Mouse (Mus musculus) olfactory bulb, adult 2 months (tissue): Measurements from ENCODE around the gene Tor3a. TPM values are rescaled to one million over a fixed set of nuclear protein-coding genes. Genes with fewer than 3 reads are reported as not detected.

Experiments used
- H3K27ac ChIP-seq: fragments of 200-500 bp; 2 replicates; pipeline ENCODE4 v1.5.1; 2012; ENCODE audit warnings: low read depth, low read length; ENCODE audit not compliant: insufficient read depth
- H3K4me1 ChIP-seq: fragments of 200-500 bp; 2 replicates; pipeline ENCODE4 v1.6.1; 2012; ENCODE audit warnings: low read length; ENCODE audit not compliant: control insufficient read depth, insufficient read depth
- H3K4me3 ChIP-seq: fragments of 200-500 bp; 2 replicates; pipeline ENCODE4 v1.5.1; 2012; ENCODE audit warnings: mild to moderate bottlenecking, low read depth, low read length, moderate library complexity; ENCODE audit not compliant: insufficient read depth
- CTCF ChIP-seq: fragments of 200-500 bp; IDR thresholded peaks from 2 replicates; pipeline ENCODE4 v1.5.1; 2012; ENCODE audit warnings: low read depth, mild to moderate bottlenecking, low read length, moderate library complexity; ENCODE audit not compliant: insufficient read depth
- POLR2A ChIP-seq: fragments of 200-500 bp; IDR thresholded peaks from 2 replicates; pipeline ENCODE4 v1.6.1; 2012; ENCODE audit warnings: mild to moderate bottlenecking, low read depth, low read length, moderate library complexity; ENCODE audit not compliant: insufficient read depth
- WGBS: fragments of 180-500 bp; shearing (Covaris S2); methylation state at CpG from one replicate; pipeline ENCODE4 v1.1.7; 2018; 5-methylcytosine and 5-hydroxymethylcytosine counted together
- polyA plus RNA-seq: library from polyadenylated mRNA; stranded (reverse); fragments of >200 nt; gene quantifications from 2 replicates; pipeline ENCODE4 v1.2.4, GENCODE M21; 2012; ENCODE audit warnings: low replicate concordance; ENCODE audit not compliant: missing spikeins, insufficient read depth, insufficient read length

Gene Tor3a
- polyA plus RNA-seq = not detected in 2 replicates

DNA sequence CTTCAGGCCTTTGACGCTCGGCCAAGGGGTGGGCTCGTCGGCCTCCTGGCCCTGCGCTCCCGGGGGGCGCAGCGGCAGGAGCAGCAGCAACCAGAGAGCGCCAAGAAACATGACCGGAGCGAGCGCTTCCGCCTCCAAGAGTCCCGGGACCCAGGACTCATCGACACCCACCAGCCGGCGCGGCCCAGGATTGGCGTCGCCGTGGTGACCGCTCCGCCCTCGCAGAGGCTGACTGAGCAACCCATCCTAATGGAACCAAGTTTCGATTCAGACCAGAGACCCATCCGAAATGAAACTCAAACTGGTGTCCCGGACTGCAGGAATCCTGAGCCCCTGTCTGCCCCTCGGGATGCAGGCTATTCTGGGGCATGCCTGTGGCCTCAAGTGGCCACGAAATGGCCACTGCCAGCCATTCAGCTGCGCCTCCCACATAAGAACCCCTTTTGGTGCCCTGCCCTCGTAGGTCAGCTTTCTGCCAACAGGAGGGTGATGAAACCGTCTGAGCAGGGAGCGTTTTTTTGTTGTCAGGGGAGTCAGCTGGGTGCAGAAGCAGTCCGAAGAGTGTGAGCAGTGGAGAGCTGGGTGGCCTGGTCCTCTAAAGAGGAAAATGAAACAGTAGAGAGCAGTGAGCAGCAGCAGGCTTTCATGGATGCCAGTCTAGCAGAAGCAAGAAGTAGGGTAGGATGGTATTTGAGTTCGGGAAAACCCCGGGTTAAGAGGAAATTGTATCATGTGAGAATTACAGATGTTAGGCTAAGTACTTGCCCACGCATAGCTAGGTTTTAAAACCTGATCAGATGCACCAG lies at the start of gene Tor3a:
TSS of gene Tor3a (minus strand) at position 162 of the 806 bp plus-strand sequence.
- H3K27ac ChIP-seq = no peak within 1 kb of the TSS

DNA sequence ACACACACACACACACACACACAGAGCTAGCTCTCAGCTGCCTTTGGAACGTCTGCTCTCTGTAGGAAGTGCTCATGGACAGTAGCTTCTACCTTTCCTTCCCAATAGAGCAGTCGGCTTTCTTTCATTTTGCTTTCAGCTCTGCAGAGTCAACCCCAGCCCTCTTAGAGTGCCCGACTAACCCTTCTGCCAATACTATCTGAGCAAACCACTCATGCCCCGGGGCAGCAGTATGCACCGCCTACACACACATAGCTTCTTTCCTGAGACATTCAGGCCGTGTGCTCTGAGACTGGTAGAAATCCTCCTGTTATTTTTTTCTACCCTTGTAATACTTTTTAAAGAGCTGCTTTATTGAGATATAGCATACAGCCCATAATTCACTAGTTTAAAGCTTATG lies 47.9 kb upstream of the Tor3a start:
- H3K4me1 ChIP-seq = peaks cover 5% of the 10 kb centered on the region; the same call in 1 of the 2 replicates
- no peak overlapping the region for H3K4me3 ChIP-seq
- 56% methylated on average over 6 of the region's 6 CpGs for WGBS
- no peak overlapping the region for H3K27ac ChIP-seq
- no peak for TF ChIP-seq POLR2A
- TF ChIP-seq CTCF = no peak

More for the DNA sequence above, at the start of gene Tor3a:
- peak within 1 kb of the TSS; percentile 58 for H3K4me3 ChIP-seq
- 7% methylated on average over 37 of the region's 37 CpGs for WGBS
- TF ChIP-seq POLR2A = no peak
- no peak for TF ChIP-seq CTCF
- H3K4me1 ChIP-seq = peaks cover 17% of the 10 kb centered on the region

DNA sequence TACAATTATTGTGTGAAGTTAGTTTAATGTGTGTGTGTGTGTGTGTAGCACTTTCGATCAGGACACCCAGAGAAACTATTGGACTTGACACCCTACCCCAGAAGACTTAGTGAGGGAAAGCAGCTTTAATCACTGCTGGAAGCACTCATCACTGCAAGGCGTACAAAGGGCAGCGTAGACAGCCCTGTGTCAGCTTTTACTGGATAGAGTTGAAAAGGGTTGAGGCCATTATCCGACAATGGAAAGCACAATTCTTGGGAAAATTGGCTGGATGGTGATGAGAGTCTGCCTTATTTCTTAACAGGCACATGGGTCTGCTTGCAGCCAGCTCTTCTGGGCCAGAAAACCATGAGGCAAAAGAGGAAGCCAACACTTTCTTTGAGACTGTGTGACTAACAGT lies 45.9 kb upstream of the Tor3a start:
- no peak for TF ChIP-seq POLR2A
- TF ChIP-seq CTCF = no peak
- Histone ChIP-seq H3K4me1 (peaks cover 2% of the 10 kb centered on the region; the same call in 1 of the 2 replicates), H3K4me3 (no peak overlapping the region), H3K27ac (no peak overlapping the region)
- 76% methylated on average over 4 of the region's 4 CpGs for WGBS

DNA sequence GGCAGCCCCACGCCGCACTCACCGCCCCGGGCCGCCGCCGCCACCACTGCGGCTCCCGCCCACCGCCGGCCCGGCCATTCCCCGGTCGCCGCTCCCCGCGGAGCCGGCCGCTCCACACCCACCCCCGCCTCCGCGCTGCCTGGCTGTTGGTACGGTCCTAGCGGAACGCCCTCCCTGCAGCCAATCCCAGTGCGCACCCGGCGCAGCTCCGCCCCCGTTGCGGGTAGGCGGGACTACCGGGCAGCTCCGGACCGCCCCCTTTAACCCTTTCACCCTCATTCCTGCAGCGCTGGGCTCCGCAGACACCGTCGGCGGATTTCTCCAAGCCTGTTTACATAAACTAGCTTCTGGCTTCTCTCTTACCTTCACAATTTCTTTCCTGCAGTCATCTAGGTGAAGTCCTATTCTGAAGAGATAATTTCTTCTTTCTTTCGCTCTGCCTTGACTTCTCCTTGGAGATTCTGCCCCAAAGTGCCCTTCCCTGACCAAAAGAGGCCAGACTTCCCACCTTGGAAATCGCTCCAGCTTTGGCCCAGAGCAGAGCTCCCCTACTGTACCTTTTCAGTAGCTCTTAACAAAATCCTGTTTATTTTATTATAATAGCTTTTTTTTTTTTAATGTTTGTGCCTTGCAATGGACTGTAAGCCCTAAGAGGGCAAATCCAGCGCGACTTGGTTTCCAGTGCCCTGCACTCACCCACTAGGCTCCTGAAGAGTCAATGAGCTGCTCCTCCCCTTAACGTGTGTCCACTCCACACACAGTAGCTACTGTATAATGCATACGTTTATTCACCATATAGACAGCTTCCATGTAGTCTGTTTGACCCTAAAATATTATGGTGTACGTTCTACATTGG lies 45.0 kb upstream of the Tor3a start, which contains the start of gene Fam20b:
TSS of gene Fam20b (minus strand) at position 137 of the 856 bp plus-strand sequence.
- Histone ChIP-seq H3K4me1 (peaks cover 2% of the 10 kb centered on the region; the same call in 1 of the 2 replicates), H3K4me3 (peak within 1 kb of the TSS; percentile 95), H3K27ac (peak within 1 kb of the TSS; percentile 23; the same call in 1 of the 2 replicates)
- WGBS = 2% methylated on average over 46 of the region's 47 CpGs
- no peak for TF ChIP-seq CTCF
- TF ChIP-seq POLR2A = no peak

DNA sequence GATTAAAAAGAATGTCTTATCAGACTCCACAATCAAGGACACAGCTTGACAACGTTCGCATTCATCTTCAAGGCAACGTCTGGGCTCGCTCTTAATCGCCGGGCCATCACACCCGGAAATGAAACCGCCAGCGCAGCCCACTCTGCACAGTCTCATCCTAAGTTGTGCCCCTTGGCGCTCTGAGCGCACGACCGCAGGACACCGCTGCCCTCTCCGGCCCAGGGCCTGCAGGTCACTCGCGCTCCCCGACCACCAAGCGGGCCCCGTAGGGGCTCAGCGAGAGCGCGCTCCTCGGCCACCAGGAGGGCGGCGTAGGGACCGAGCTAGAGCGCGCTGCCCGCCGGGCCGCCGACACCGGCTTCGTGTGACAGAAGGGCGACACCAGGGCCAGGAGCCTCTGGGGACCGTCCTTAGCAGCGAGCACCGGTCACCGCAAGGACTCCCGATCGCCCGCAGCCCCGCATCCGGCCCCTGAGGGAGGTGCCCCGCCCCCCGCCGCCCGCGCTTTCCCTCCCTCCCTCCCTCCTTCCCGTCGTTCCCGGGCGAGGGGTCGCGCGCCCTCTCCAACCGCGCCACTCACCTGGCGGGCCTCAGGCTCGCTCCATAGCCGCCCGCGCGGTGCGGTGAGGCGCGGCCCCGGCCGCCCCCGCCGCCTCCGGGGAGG lies 44.3 kb upstream of the Tor3a start:
- TF ChIP-seq POLR2A (no peak), CTCF (no peak)
- peak overlapping the region; percentile 95 for H3K4me3 ChIP-seq
- under 1% methylated on average over 73 of the region's 73 CpGs for WGBS
- peaks cover 2% of the 10 kb centered on the region; the same call in 1 of the 2 replicates for H3K4me1 ChIP-seq
- H3K27ac ChIP-seq = peak overlapping the region; percentile 23; the same call in 1 of the 2 replicates

DNA sequence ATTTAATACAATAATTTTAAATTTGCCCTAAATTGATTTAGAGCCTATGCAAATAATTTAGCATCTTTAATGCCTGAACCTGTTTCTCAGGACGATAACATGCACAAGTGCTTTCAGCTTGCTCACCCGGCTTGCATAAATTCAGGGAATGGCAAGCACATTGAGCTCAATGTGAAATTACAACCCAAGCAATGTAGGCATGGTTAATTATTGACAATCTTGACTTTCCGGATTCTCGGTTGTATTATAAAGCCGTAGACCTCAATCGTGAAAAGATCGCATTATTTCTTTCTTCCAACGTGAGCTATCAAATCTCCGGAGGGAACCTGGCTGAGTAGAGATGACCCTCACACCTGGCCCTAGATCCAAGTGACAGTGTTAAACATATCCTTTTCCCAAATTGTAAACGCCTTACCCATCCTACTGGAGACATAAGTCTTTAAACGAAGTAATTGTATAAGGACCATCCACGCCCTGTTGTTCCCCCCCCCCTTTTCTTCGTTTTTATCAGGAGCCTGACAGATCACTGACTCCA lies 43.7 kb upstream of the Tor3a start:
- TF ChIP-seq POLR2A (no peak), CTCF (no peak)
- Histone ChIP-seq H3K4me3 (peak overlapping the region; percentile 95), H3K27ac (peak overlapping the region; percentile 23; the same call in 1 of the 2 replicates), H3K4me1 (peaks cover 2% of the 10 kb centered on the region; the same call in 1 of the 2 replicates)
- 4% methylated on average over 13 of the region's 13 CpGs for WGBS

DNA sequence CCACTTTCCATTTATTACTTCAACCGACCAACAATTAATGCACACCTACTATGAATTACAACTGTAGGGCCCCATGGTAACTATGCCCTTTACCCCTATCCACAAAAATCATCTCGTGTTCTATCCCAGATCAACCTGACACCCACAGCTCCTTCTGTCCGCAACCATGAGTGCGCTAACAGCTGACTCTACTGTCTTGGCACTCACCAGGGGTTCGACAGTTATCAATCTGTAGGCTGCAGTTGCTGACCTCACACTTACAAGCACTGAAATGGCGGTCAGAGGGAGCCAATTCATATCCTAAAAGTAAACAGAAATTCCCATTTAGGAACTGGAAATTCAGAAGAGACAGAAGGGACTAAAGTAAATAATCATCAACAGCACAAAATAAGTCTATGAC lies 42.5 kb upstream of the Tor3a start:
- no peak overlapping the region for H3K4me3 ChIP-seq
- TF ChIP-seq POLR2A (no peak), CTCF (no peak)
- H3K27ac ChIP-seq = no peak overlapping the region
- whole genome bisulfite sequencing = 93% methylated on average over 6 of the region's 6 CpGs
- peaks cover 2% of the 10 kb centered on the region; the same call in 1 of the 2 replicates for H3K4me1 ChIP-seq
